Mouse (Mus musculus) forebrain, embryonic 11.5 days (tissue): ENCODE results near the gene Fanca. TPM values are rescaled to one million over a fixed set of nuclear protein-coding genes. Genes with fewer than 3 reads are reported as not detected.

ENCODE experiments used
- ATAC-seq: fragments of 200-750 bp; cut with Nextera tagmentation; replicated peaks from 2 replicates; pipeline ENCODE4 v1.8.0; 2017; ENCODE audit warnings: moderate TSS enrichment; ENCODE audit not compliant: low FRiP score
- DNase-seq: peaks from one replicate; pipeline ENCODE4 v3.0.0-alpha.2; 2017; ENCODE audit warnings: low spot score
- H3K27ac ChIP-seq: fragments of 300-500 bp; sonication (generic); 2 replicates; pipeline ENCODE4 v1.5.1; 2014; ENCODE audit warnings: low read depth, low read length
- H3K27me3 ChIP-seq: fragments of 300-500 bp; sonication (generic); 2 replicates; pipeline ENCODE4 v1.6.1; 2014; ENCODE audit warnings: mild to moderate bottlenecking, low read length, mixed read lengths; ENCODE audit not compliant: control insufficient read depth, insufficient read depth
- H3K36me3 ChIP-seq: fragments of 300-500 bp; sonication (generic); 2 replicates; pipeline ENCODE4 v1.6.1; 2014; ENCODE audit warnings: mild to moderate bottlenecking, low read length, moderate library complexity, mixed read lengths; ENCODE audit not compliant: control insufficient read depth, insufficient read depth
- H3K4me1 ChIP-seq: fragments of 300-500 bp; sonication (generic); replicated peaks from 2 replicates; pipeline ENCODE4 v1.6.1; 2014; ENCODE audit warnings: low read length, mixed read lengths; ENCODE audit not compliant: control insufficient read depth, insufficient read depth
- H3K4me2 ChIP-seq: fragments of 300-500 bp; sonication (generic); 2 replicates; pipeline ENCODE4 v1.6.1; 2014; ENCODE audit warnings: low read depth, mild to moderate bottlenecking, low read length, moderate library complexity, mixed read lengths; ENCODE audit not compliant: severe bottlenecking
- H3K4me3 ChIP-seq: fragments of 300-500 bp; sonication (generic); 2 replicates; pipeline ENCODE4 v1.5.1; 2014; ENCODE audit warnings: low read depth, low read length
- H3K9ac ChIP-seq: fragments of 300-500 bp; sonication (generic); 2 replicates; pipeline ENCODE4 v1.6.1; 2014; ENCODE audit warnings: low read length
- H3K9me3 ChIP-seq: fragments of 300-500 bp; sonication (generic); 2 replicates; pipeline ENCODE4 v1.6.1; 2016; ENCODE audit warnings: low read length, mixed read lengths; ENCODE audit not compliant: control insufficient read depth
- WGBS: fragments of 180-500 bp; shearing (Covaris S2); extraction: QIAGEN DNeasy Blood & Tissue Kit; methylation state at CpG from one replicate; pipeline ENCODE4 v1.1.7; 2014; 5-methylcytosine and 5-hydroxymethylcytosine counted together
- polyA plus RNA-seq: library from polyadenylated mRNA; unstranded; fragments of >200 nt; fragmentation: Nextera tagmentation; extraction: Ambion mirVana; gene quantifications from 2 replicates; pipeline ENCODE4 v1.2.1, GENCODE M21; 2014

Gene Fanca
- polyA plus RNA-seq, 1 experiment from 2014 or later: 46.5 TPM

DNA sequence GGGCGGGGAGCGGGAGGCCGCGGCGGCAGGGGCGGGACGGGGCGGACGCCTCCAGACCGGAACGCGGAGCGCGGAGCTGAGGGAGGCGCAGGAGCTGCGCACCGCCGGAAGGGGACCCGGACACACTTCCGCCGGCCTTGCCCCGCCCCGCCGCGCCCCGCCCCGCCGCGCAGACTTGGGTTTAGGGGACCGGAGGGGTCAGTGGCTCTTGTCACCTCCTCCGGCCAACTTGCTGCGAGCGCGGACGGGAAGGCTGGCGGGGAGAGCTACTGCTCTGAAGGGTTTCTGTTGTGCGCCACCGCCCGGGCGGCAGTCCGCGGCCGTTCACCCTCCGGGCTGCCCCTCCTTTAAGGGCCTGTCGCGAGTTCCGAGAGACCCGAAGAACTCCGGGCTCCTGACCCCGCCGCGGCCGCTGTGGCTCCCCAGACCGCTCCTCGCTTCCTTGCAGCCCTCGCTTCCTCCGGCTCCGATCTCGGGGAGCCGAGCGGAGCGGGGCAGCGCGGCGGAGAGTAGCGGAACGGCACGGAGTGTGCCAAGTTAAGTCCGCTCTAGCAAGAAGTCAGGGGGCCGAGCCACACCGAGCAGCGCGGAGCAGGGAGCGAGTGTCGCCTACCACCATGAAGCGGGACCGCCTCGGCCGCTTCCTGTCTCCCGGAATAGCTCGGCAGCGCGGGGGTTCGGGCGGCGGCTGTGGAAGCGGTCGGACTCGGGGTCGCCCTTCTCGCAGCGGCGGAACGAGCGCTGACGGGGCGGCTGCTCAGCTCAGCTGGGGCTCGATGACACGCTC is 64.1 kb downstream of the Fanca start, which contains the start of the genes Zfp276 and Vps9d1:
Gene Zfp276, plus strand, starts transcription at position 97 of the 787 bp plus-strand sequence.
Gene Vps9d1, minus strand, starts transcription at position 250 of the 787 bp plus-strand sequence.
- WGBS: under 1% methylated on average over 81 of the region's 99 CpGs
- peak within 1 kb of the TSS; percentile 95 for H3K9ac ChIP-seq
- H3K4me1 ChIP-seq: peaks cover 12% of the 10 kb centered on the region
- peak; percentile 93 for DNase-seq
- H3K36me3 ChIP-seq: no peaks in the 10 kb centered on the region; the same call in 1 of the 2 replicates
- H3K4me3 ChIP-seq: peak within 1 kb of the TSS; percentile 56
- no peaks in the 10 kb centered on the region for H3K9me3 ChIP-seq
- H3K4me2 ChIP-seq: peak within 1 kb of the TSS; percentile 96
- peak; percentile 95 for ATAC-seq
- H3K27ac ChIP-seq: peak within 1 kb of the TSS; percentile 72
- H3K27me3 ChIP-seq: no peaks in the 10 kb centered on the region

DNA sequence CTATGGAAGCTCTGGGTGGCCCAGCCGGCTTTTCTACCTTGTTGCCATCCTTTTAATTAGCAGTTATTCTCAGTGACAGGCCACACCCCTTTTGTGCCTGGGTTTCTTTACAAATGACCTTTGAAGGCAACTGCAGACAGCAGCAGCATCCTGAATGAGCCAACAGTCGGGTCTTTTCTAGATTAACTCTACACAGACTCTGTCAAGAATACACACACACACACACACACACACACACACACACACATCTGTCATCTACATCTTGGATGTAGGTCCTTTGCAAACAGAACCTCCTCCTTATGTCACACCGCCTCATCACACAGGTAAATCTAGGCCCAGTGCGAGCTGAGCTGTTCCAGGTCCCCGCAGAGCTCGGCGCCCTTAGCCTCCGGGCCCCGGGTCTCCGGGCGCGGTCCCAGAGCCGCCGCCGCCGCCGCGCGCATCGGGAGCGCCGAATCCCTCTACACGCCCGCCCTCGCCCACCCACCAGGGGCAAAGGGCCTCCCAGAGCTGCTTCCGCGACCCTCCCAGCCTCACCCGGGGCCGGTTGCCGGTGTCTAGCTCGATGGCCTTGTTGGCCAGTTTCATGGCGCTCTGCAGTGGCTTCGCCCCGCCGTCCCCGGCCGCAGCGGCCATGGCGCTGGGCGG is 64.8 kb downstream of the Fanca start:
- H3K4me3 ChIP-seq: peak overlapping the region; percentile 56
- ATAC-seq (peak; percentile 69; the same call in 1 of the 2 replicates), DNase-seq (no peak)
- no peaks in the 10 kb centered on the region for H3K36me3 ChIP-seq
- H3K27me3 ChIP-seq: no peaks in the 10 kb centered on the region
- peak overlapping the region; percentile 95 for H3K9ac ChIP-seq
- H3K4me1 ChIP-seq: peaks cover 12% of the 10 kb centered on the region
- H3K9me3 ChIP-seq: no peaks in the 10 kb centered on the region
- H3K4me2 ChIP-seq: peak overlapping the region; percentile 96
- peak overlapping the region; percentile 72 for H3K27ac ChIP-seq
- WGBS: under 1% methylated on average over 37 of the region's 40 CpGs

DNA sequence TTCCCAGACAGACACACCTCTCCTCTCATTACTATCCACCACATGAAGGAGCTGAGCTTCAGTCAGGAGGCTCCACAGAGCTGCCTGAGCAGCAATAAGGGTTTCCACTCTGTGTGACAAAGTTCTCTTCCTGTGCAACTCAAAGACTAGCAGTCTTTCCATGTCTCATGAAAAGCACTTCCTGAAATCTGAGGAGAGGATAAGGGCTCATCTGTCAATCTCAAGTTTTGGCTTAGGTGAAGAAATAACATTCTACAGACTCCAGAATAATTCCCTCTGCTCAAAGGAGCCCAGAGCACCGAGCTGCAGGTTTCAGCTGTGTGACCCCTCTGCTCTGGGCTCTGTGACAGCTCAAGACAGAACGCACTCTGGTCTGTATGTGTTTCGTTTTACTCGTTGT is 65.5 kb downstream of the Fanca start:
- no peaks in the 10 kb centered on the region for H3K9me3 ChIP-seq
- DNase-seq (no peak), ATAC-seq (no peak)
- no peak overlapping the region for H3K27ac ChIP-seq
- peaks cover 12% of the 10 kb centered on the region for H3K4me1 ChIP-seq
- peak overlapping the region; percentile 95; the same call in 1 of the 2 replicates for H3K9ac ChIP-seq
- no peaks in the 10 kb centered on the region for H3K27me3 ChIP-seq
- 69% methylated on average over 4 of the region's 4 CpGs for WGBS
- H3K36me3 ChIP-seq: no peaks in the 10 kb centered on the region; the same call in 1 of the 2 replicates
- peak overlapping the region; percentile 56; the same call in 1 of the 2 replicates for H3K4me3 ChIP-seq
- H3K4me2 ChIP-seq: peak overlapping the region; percentile 96

GRCm38 (mm10) chr8:123250940-123251339 is 67.4 kb downstream of the Fanca start:
- DNase-seq (no peak), ATAC-seq (no peak)
- Histone ChIP-seq H3K4me1 (peaks cover 12% of the 10 kb centered on the region), H3K4me2 (no peak overlapping the region), H3K27me3 (no peaks in the 10 kb centered on the region), H3K36me3 (peaks cover 4% of the 10 kb centered on the region), H3K27ac (no peak overlapping the region), H3K9me3 (no peaks in the 10 kb centered on the region), H3K9ac (no peak overlapping the region), H3K4me3 (no peak overlapping the region)
- 96% methylated on average over 5 of the region's 5 CpGs for WGBS

DNA sequence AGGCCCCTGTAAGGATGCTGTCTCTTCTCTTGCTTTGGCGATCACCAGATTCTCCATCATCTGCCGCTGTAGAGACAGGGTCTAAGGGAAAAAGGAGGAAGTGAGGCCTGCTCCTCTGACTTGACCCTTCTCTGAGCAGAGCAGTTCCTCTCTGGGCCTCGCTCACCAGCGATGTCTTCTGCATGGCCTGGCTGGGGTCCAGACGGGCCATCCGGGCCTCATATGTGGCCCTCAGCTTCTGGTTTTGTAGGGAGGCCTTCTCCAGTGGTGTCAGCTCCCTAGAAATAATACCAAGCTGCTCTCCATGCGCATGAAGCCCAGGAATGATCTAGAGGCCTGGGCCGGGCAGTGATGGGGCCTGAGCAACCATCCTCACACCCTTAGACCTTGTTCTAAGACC is 69.8 kb downstream of the Fanca start:
- no peak overlapping the region for H3K9ac ChIP-seq
- WGBS: 93% methylated on average over 8 of the region's 8 CpGs

GRCm38 (mm10) chr8:123247748-123248147 is 70.6 kb downstream of the Fanca start:
- Histone ChIP-seq H3K4me2 (no peak overlapping the region), H3K36me3 (peaks cover 4% of the 10 kb centered on the region), H3K4me3 (no peak overlapping the region), H3K27ac (no peak overlapping the region), H3K9ac (no peak overlapping the region), H3K4me1 (no peaks in the 10 kb centered on the region; the same call in 1 of the 2 replicates), H3K9me3 (no peaks in the 10 kb centered on the region), H3K27me3 (no peaks in the 10 kb centered on the region)
- ATAC-seq: no peak
- DNase-seq: no peak
- 97% methylated on average over 6 of the region's 6 CpGs for WGBS

More for the DNA sequence above, 69.8 kb downstream of the Fanca start:
- no peak for ATAC-seq
- Histone ChIP-seq H3K27ac (no peak overlapping the region), H3K4me2 (no peak overlapping the region), H3K36me3 (peaks cover 4% of the 10 kb centered on the region), H3K4me1 (peaks cover 6% of the 10 kb centered on the region; the same call in 1 of the 2 replicates), H3K4me3 (no peak overlapping the region), H3K9me3 (no peaks in the 10 kb centered on the region), H3K27me3 (no peaks in the 10 kb centered on the region)
- DNase-seq: no peak

- peaks cover 4% of the 10 kb centered on the region for H3K36me3 ChIP-seq
These were observed 72.8 kb downstream of the Fanca start for GRCm38 (mm10) chr8:123245543-123245942.

DNA sequence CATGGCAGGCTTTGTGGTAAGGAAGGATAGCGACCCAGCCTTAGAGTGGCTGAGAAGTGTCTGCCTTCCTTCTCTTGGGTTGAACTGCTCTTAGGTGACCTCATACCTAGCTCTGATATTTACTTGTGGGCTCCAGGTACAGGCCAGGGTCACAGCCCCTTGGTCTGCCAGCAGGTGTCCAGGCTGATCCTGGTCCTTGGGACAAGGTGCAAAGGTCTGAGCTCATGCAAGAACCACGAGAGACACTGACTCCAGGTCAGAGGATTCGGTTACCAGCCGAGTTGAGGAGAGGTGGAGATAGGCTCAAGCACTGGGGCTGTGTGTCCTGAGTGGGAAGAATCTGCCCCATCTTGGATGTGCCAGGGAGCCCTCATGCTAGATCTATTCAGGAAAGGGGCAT is 74.0 kb downstream of the Fanca start:
- no peak overlapping the region for H3K4me2 ChIP-seq
- H3K4me1 ChIP-seq: no peaks in the 10 kb centered on the region
- H3K9ac ChIP-seq: no peak overlapping the region
- ATAC-seq: no peak
- WGBS: 98% methylated on average over 4 of the region's 4 CpGs
- no peak overlapping the region for H3K27ac ChIP-seq
- H3K36me3 ChIP-seq: peaks cover 4% of the 10 kb centered on the region
- H3K4me3 ChIP-seq: no peak overlapping the region
- DNase-seq: no peak
- H3K27me3 ChIP-seq: no peaks in the 10 kb centered on the region
- no peaks in the 10 kb centered on the region for H3K9me3 ChIP-seq

More at GRCm38 (mm10) chr8:123245543-123245942, 72.8 kb downstream of the Fanca start:
- Histone ChIP-seq H3K27me3 (no peaks in the 10 kb centered on the region), H3K4me2 (no peak overlapping the region), H3K4me3 (no peak overlapping the region), H3K9me3 (no peaks in the 10 kb centered on the region), H3K4me1 (no peaks in the 10 kb centered on the region), H3K27ac (no peak overlapping the region), H3K9ac (no peak overlapping the region)
- WGBS: 89% methylated on average over 12 of the region's 12 CpGs
- DNase-seq (no peak), ATAC-seq (no peak)
